Mouse (Mus musculus) ES-E14 (cell line): ENCODE measurements around the gene H2-Q7. TPM values are rescaled to one million over a fixed set of nuclear protein-coding genes. Genes with fewer than 3 reads are reported as not detected.
"Not testable (repeated sequence)": the region's sequence is repeated elsewhere in the genome, so short reads cannot be mapped to it uniquely, and the experiment has no call there.

Experiments used
- DNase-seq: peaks from one replicate; pipeline ENCODE4 v3.0.0-alpha.2; 2013; ENCODE audit warnings: low read depth, low spot score
- H3K27ac ChIP-seq: 2 replicates; pipeline ENCODE4 v1.5.1; 2012; ENCODE audit warnings: low read depth, mild to moderate bottlenecking, low read length, moderate library complexity, mixed read lengths; ENCODE audit not compliant: poor library complexity, insufficient read depth, severe bottlenecking
- H3K36me3 ChIP-seq: 2 replicates; pipeline ENCODE4 v1.6.1; 2012; ENCODE audit warnings: mild to moderate bottlenecking, low read length, moderate library complexity, mixed read lengths; ENCODE audit not compliant: control insufficient read depth, poor library complexity, insufficient read depth, severe bottlenecking
- H3K4me1 ChIP-seq, 2 experiments: fragments of 150-350 bp in 1 of 2; sonication (generic) in 1 of 2; 2 replicates each; pipeline ENCODE4 v1.6.1; 2012; ENCODE audit warnings: low read length in 2 of 2, mild to moderate bottlenecking in 1 of 2, mixed read lengths in 1 of 2; ENCODE audit not compliant: control insufficient read depth in 2 of 2, insufficient read depth in 2 of 2, poor library complexity in 1 of 2
- H3K4me3 ChIP-seq, 2 experiments: fragments of 150-350 bp in 1 of 2; sonication (generic) in 1 of 2; 2 replicates each; pipeline ENCODE4 v1.5.1; 2012; ENCODE audit warnings: low read length in 2 of 2, low read depth in 1 of 2, mild to moderate bottlenecking in 1 of 2, mixed read lengths in 1 of 2; ENCODE audit not compliant: insufficient read depth in 1 of 2, poor library complexity in 1 of 2, severe bottlenecking in 1 of 2
- H3K9ac ChIP-seq: 2 replicates; pipeline ENCODE4 v1.6.1; 2012; ENCODE audit warnings: low read depth, mild to moderate bottlenecking, low read length, mixed read lengths; ENCODE audit not compliant: poor library complexity, insufficient read depth, severe bottlenecking
- H3K9me3 ChIP-seq: fragments of 150-350 bp; sonication (generic); 2 replicates; pipeline ENCODE4 v1.6.1; 2012; ENCODE audit warnings: low read depth, mild to moderate bottlenecking, low read length; ENCODE audit not compliant: control insufficient read depth, insufficient read depth
- in situ Hi-C, 2 experiments: fragments of 600-800 bp; cut with MboI; formaldehyde crosslinking; loops; one replicate each; pipeline ENCODE4 v1.15.1; 2025; ENCODE audit warnings: low sequenced_read_pairs in 2 of 2, inconsistent platforms in 1 of 2; ENCODE audit not compliant: unreplicated experiment in 2 of 2
- total RNA-seq: library from RNA; depleted of rRNA; stranded (reverse); fragments of 300-350 nt; gene quantifications from 2 replicates; pipeline ENCODE4 v1.2.3, GENCODE M21; 2012

The H2-Q7 gene
- total RNA-seq, 1 experiment: 2.1 TPM

GRCm38 (mm10) chr17:35424624-35425416 is 14.1 kb upstream of the H2-Q7 start, which contains the start of gene H2-Q6:
Gene H2-Q6 (plus strand): TSS chr17:35424850.
- H3K36me3 ChIP-seq, DNase-seq, in situ Hi-C loops, H3K27ac ChIP-seq, H3K4me1 ChIP-seq, H3K9me3 ChIP-seq: not testable (repeated sequence)
- H3K4me3 ChIP-seq: peak within 1 kb of the TSS; percentile 62 to 64
- peak within 1 kb of the TSS; percentile 28; the same call in 1 of the 2 replicates for H3K9ac ChIP-seq

GRCm38 (mm10) chr17:35425474-35425873 is 13.5 kb upstream of the H2-Q7 start:
- DNase-seq, H3K27ac ChIP-seq, H3K36me3 ChIP-seq, in situ Hi-C loops, H3K9ac ChIP-seq, H3K9me3 ChIP-seq, H3K4me1 ChIP-seq: not testable (repeated sequence)
- peak overlapping the region; percentile 26 to 46; a peak in 3 of 4 replicates for H3K4me3 ChIP-seq

DNA sequence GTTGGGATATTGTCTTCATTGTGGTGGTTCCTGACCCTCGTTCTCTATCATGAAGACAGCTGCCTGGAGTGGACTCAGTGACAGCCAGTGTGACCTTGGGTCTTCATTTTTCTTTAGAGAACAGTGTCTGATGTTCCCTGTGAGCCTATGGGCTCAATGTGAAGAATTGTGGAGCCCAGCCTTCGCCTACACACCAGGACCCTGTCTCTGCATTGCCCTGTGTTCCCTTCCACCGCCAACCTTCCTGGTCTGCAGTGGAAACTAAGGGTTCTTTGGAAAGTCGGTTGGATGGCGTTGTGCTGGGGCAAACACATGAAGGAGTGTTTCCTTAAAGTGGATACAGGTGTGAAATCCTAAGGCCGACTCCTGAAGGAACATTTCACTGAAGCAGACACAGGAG is 10.1 kb upstream of the H2-Q7 start:
- H3K4me1 ChIP-seq, H3K4me3 ChIP-seq, H3K9ac ChIP-seq, in situ Hi-C loops, H3K27ac ChIP-seq, DNase-seq, H3K9me3 ChIP-seq, H3K36me3 ChIP-seq: not testable (repeated sequence)

- H3K4me1 ChIP-seq, H3K4me3 ChIP-seq, H3K27ac ChIP-seq, H3K9ac ChIP-seq, in situ Hi-C loops, DNase-seq, H3K9me3 ChIP-seq, H3K36me3 ChIP-seq: not testable (repeated sequence)
Observed at GRCm38 (mm10) chr17:35430671-35431070, 8.3 kb upstream of the H2-Q7 start.

DNA sequence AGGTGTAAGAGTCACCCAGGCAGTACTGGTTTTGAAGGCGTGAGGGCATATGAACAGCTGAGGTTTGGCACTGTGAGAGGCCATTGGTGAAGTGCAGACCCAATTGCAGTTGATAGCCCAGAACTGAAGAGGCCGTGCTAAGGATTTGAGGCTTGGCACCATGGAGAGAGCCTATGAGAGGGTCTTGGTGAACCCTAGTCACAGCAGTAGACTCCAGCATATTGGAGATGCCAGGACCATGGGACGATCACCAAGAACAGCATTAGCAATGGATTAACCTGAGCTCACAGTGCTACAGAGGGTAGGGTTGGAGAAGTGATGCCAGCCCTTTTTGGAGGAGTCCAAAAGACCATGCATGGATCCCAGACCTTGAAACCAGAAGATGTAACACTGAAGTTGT is 6.8 kb upstream of the H2-Q7 start:
- H3K4me3 ChIP-seq, H3K9ac ChIP-seq, H3K36me3 ChIP-seq, DNase-seq, in situ Hi-C loops, H3K9me3 ChIP-seq, H3K4me1 ChIP-seq, H3K27ac ChIP-seq: not testable (repeated sequence)

DNA sequence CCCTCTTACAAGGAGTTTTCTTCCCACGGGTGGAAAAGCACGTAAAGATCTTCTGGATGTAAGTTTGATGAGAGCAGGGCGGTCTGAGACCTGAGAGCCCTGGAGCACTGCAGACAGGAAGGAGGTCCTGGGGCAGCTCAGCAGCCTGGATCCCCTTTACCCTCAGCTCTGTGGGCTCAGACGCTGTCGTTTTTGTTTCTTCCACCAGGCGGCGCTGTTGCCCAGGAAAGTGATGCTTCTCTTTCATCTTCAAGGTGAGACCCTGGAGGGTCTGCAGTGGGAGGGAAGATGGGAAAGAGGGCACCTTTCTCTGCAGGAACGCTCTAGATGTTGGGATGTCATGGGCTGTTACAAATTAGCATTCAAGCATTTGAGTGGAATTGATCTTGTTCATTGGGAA is 4.1 kb upstream of the H2-Q7 start:
- H3K9ac ChIP-seq, H3K4me3 ChIP-seq, H3K9me3 ChIP-seq, H3K27ac ChIP-seq, in situ Hi-C loops, H3K36me3 ChIP-seq, H3K4me1 ChIP-seq: not testable (repeated sequence)
- DNase-seq: peak; percentile 89

DNA sequence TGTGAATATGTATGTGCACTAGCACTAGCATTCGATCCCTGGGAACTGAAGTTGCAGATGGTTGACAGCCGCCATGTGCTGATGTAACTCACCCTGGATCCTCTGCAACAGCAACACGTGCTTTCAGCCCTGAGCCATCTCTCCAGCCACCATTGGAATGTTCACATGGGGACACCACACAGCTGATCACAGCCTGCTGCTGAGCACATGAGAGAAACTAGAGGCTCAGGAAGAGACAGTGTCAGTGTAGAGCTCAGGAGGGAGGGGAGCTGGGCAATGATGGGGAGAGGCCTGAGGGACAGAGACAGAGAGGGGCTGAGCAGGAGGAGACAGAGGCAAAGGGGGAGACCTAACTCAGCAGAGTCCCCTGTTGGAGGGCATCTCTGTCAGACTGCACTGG is 3.4 kb upstream of the H2-Q7 start:
- H3K9ac ChIP-seq, H3K4me3 ChIP-seq, H3K36me3 ChIP-seq, DNase-seq, H3K4me1 ChIP-seq, H3K9me3 ChIP-seq, in situ Hi-C loops, H3K27ac ChIP-seq: not testable (repeated sequence)

DNA sequence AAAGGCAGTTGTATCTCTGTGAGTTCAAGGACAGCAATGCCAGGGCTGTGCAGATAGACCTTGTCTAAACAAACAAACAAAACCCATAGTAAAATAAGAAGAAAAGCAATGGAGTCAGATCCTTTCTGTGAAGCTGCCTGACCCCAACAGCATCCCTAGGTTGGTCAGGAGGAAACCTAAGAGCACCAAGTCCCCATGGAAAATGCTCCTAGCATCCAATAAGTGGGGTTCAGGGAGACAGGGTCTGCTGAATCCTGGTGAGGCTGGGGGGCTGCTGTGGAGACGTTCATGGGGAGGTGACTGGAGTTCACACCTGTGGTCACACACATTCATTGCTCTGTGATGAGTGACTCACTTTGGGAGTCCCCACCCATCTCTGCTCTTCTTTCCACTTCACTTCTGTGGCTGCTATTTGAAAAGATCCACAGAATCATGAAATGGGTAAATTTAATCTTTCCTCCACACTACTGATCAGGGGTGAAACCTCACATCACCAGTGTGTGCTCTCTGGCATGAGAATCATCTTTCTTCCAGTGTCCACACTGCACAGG is 1.5 kb upstream of the H2-Q7 start:
- H3K36me3 ChIP-seq, H3K4me1 ChIP-seq, H3K27ac ChIP-seq, in situ Hi-C loops, H3K9ac ChIP-seq, H3K9me3 ChIP-seq, H3K4me3 ChIP-seq, DNase-seq: not testable (repeated sequence)
